Mouse (Mus musculus): ENCODE data around the gene Snap23.

Snap23 gene

GRCm38 (mm10) chr2:120589759-120590158 is 22.3 kb downstream of the Snap23 start:
- DNase-seq = no peak

GRCm38 (mm10) chr2:120592227-120592626 is 24.8 kb downstream of the Snap23 start:
- no peak for DNase-seq

GRCm38 (mm10) chr2:120597734-120598133 is 30.3 kb downstream of the Snap23 start:
- DNase-seq = no peak

GRCm38 (mm10) chr2:120599506-120599905 is 32.0 kb downstream of the Snap23 start:
- no peak for DNase-seq

- no peak for DNase-seq
Measured at GRCm38 (mm10) chr2:120606021-120606690, 38.7 kb downstream of the Snap23 start.

GRCm38 (mm10) chr2:120608830-120609723 is 41.6 kb downstream of the Snap23 start, which contains the start of the genes Haus2 and Lrrc57:
TSS of gene Haus2 (plus strand) at chr2:120609383.
TSS of gene Lrrc57 (minus strand) at chr2:120609520.
- DNase-seq = peak; percentile 92

GRCm38 (mm10) chr2:120616279-120617163 is 49.0 kb downstream of the Snap23 start:
- no peak for DNase-seq

GRCm38 (mm10) chr2:120619538-120619937 is 52.1 kb downstream of the Snap23 start:
- DNase-seq = no peak

GRCm38 (mm10) chr2:120622920-120623319 is 55.4 kb downstream of the Snap23 start:
- DNase-seq = no peak

GRCm38 (mm10) chr2:120628076-120628865 is 60.8 kb downstream of the Snap23 start:
- no peak for DNase-seq

- DNase-seq = peak; percentile 99
Measured at GRCm38 (mm10) chr2:120628886-120629735, 61.6 kb downstream of the Snap23 start, which contains the start of gene Stard9. TSS of gene Stard9 (plus strand) at chr2:120629121.

- DNase-seq = no peak
Measured at GRCm38 (mm10) chr2:120630246-120630645, 62.8 kb downstream of the Snap23 start.

- DNase-seq = no peak
Measured at GRCm38 (mm10) chr2:120630655-120631054, 63.2 kb downstream of the Snap23 start.

- DNase-seq = peak; percentile 11
Measured at GRCm38 (mm10) chr2:120631521-120631920, 64.0 kb downstream of the Snap23 start.

- no peak for DNase-seq
Measured at GRCm38 (mm10) chr2:120631957-120632356, 64.5 kb downstream of the Snap23 start.

- no peak for DNase-seq
Measured at GRCm38 (mm10) chr2:120640835-120641234, 73.4 kb downstream of the Snap23 start.

- no peak for DNase-seq
Measured at GRCm38 (mm10) chr2:120643836-120644235, 76.4 kb downstream of the Snap23 start.

GRCm38 (mm10) chr2:120646777-120647176 is 79.3 kb downstream of the Snap23 start:
- no peak for DNase-seq
